Mouse (Mus musculus): ENCODE results near the gene Pgpep1. TPM values are rescaled to one million over a fixed set of nuclear protein-coding genes. Genes with fewer than 3 reads are reported as not detected.
A peak's percentile ranks its signal among the peaks of the same experiment; 100 is the strongest.

The Pgpep1 gene
- 76.5 and 77.8 TPM in 2 replicates for polyA plus RNA-seq (2015; fragmentation: Nextera tagmentation; extraction: Ambion mirVana)

- Histone ChIP-seq H3K9ac (peak within 1 kb of the TSS; percentile 70), H3K4me3 (peak within 1 kb of the TSS; percentile 78), H3K4me1 (replicated peaks) (peaks cover 37% of the 10 kb centered on the region), H3K4me2 (peak within 1 kb of the TSS; percentile 96), H3K27me3 (no peaks in the 10 kb centered on the region), H3K36me3 (0 out of 2 replicates have a peak, but pooled peaks cover 3% of the 10 kb centered on the region), H3K27ac (replicated peaks) (peak within 1 kb of the TSS; percentile 65), H3K9me3 (no peaks in the 10 kb centered on the region)
- ATAC-seq (ENCODE audit: low FRiP score, low read depth), result peak; percentile 36
- WGBS, result 4% methylated on average over 14 of the region's 14 CpGs
Measured at GRCm38 (mm10) chr8:70660273-70660725, at the start of gene Pgpep1. Gene Pgpep1 (minus strand): TSS chr8:70660388.

GRCm38 (mm10) chr8:70709794-70710193 lies 49.6 kb upstream of the Pgpep1 start:
- no peak overlapping the region for H3K4me2 ChIP-seq
- no peaks in the 10 kb centered on the region for H3K27me3 ChIP-seq
- no peak overlapping the region for H3K27ac ChIP-seq (replicated peaks)
- no peak overlapping the region for H3K4me3 ChIP-seq
- WGBS, result 89% methylated on average over 9 of the region's 9 CpGs
- no peaks in the 10 kb centered on the region for H3K9me3 ChIP-seq
- H3K36me3 ChIP-seq, result no peaks in the 10 kb centered on the region
- H3K9ac ChIP-seq, result no peak overlapping the region
- ATAC-seq (ENCODE audit: low FRiP score, low read depth), result no peak
- no peaks in the 10 kb centered on the region for H3K4me1 ChIP-seq (replicated peaks)

- no peaks in the 10 kb centered on the region for H3K27me3 ChIP-seq
- no peak overlapping the region for H3K27ac ChIP-seq (replicated peaks)
- H3K9me3 ChIP-seq, result no peaks in the 10 kb centered on the region
- H3K9ac ChIP-seq, result no peak overlapping the region
- ATAC-seq (ENCODE audit: low FRiP score, low read depth), result no peak
- peaks cover 8% of the 10 kb centered on the region for H3K4me1 ChIP-seq (replicated peaks)
- no peak overlapping the region for H3K4me3 ChIP-seq
- no peaks in the 10 kb centered on the region for H3K36me3 ChIP-seq
- no peak overlapping the region for H3K4me2 ChIP-seq
- WGBS, result 92% methylated on average over 14 of the region's 14 CpGs
Measured at GRCm38 (mm10) chr8:70708281-70708680, 48.1 kb upstream of the Pgpep1 start.

GRCm38 (mm10) chr8:70703287-70703686 lies 43.1 kb upstream of the Pgpep1 start, which contains the start of gene Iqcn:
Gene Iqcn (plus strand): TSS chr8:70703457.
- WGBS, result 95% methylated on average over 3 of the region's 3 CpGs
- no peaks in the 10 kb centered on the region for H3K9me3 ChIP-seq
- ATAC-seq (ENCODE audit: low FRiP score, low read depth), result no peak
- no peaks in the 10 kb centered on the region for H3K36me3 ChIP-seq
- H3K4me2 ChIP-seq, result peak within 1 kb of the TSS; percentile 61
- peak within 1 kb of the TSS; percentile 95; the same call in 1 of the 2 replicates for H3K4me3 ChIP-seq
- H3K9ac ChIP-seq, result no peak within 1 kb of the TSS
- no peaks in the 10 kb centered on the region for H3K27me3 ChIP-seq
- H3K4me1 ChIP-seq (replicated peaks), result peaks cover 34% of the 10 kb centered on the region
- H3K27ac ChIP-seq (replicated peaks), result peak within 1 kb of the TSS; percentile 47

GRCm38 (mm10) chr8:70702842-70703182 lies 42.6 kb upstream of the Pgpep1 start:
- Histone ChIP-seq H3K27ac (replicated peaks) (peak overlapping the region; percentile 47), H3K4me3 (peak overlapping the region; percentile 5; the same call in 1 of the 2 replicates), H3K9ac (no peak overlapping the region), H3K36me3 (no peaks in the 10 kb centered on the region), H3K9me3 (no peaks in the 10 kb centered on the region), H3K4me1 (replicated peaks) (peaks cover 38% of the 10 kb centered on the region), H3K27me3 (no peaks in the 10 kb centered on the region), H3K4me2 (peak overlapping the region; percentile 61)
- WGBS, result 84% methylated on average over 3 of the region's 3 CpGs
- no peak for ATAC-seq (ENCODE audit: low FRiP score, low read depth)

GRCm38 (mm10) chr8:70701982-70702841 lies 42.0 kb upstream of the Pgpep1 start:
- 89% methylated on average over 2 of the region's 2 CpGs for WGBS
- no peaks in the 10 kb centered on the region for H3K9me3 ChIP-seq
- no peaks in the 10 kb centered on the region for H3K36me3 ChIP-seq
- no peak for ATAC-seq (ENCODE audit: low FRiP score, low read depth)
- no peaks in the 10 kb centered on the region for H3K27me3 ChIP-seq
- peaks cover 44% of the 10 kb centered on the region for H3K4me1 ChIP-seq (replicated peaks)
- H3K4me2 ChIP-seq, result peak overlapping the region; percentile 61
- H3K27ac ChIP-seq (replicated peaks), result peak overlapping the region; percentile 47
- H3K9ac ChIP-seq, result no peak overlapping the region
- H3K4me3 ChIP-seq, result peak overlapping the region; percentile 95; the same call in 1 of the 2 replicates

- peak overlapping the region; percentile 99 for H3K27ac ChIP-seq (replicated peaks)
- H3K9me3 ChIP-seq, result no peaks in the 10 kb centered on the region
- no peak for ATAC-seq (ENCODE audit: low FRiP score, low read depth)
- 50% methylated on average over 10 of the region's 10 CpGs for WGBS
- peak overlapping the region; percentile 61 for H3K4me2 ChIP-seq
- H3K4me3 ChIP-seq, result peak overlapping the region; percentile 95
- H3K36me3 ChIP-seq, result no peaks in the 10 kb centered on the region
- H3K4me1 ChIP-seq (replicated peaks), result peaks cover 53% of the 10 kb centered on the region
- peak overlapping the region; percentile 100 for H3K9ac ChIP-seq
- no peaks in the 10 kb centered on the region for H3K27me3 ChIP-seq
Measured at GRCm38 (mm10) chr8:70701048-70701981, 41.1 kb upstream of the Pgpep1 start.

GRCm38 (mm10) chr8:70700555-70700922 lies 40.4 kb upstream of the Pgpep1 start:
- WGBS, result 1% methylated on average over 20 of the region's 20 CpGs
- Histone ChIP-seq H3K27me3 (no peaks in the 10 kb centered on the region), H3K9ac (peak overlapping the region; percentile 100), H3K4me2 (peak overlapping the region; percentile 61), H3K4me3 (peak overlapping the region; percentile 95), H3K4me1 (replicated peaks) (peaks cover 60% of the 10 kb centered on the region), H3K36me3 (no peaks in the 10 kb centered on the region), H3K27ac (replicated peaks) (peak overlapping the region; percentile 99), H3K9me3 (no peaks in the 10 kb centered on the region)
- ATAC-seq (ENCODE audit: low FRiP score, low read depth), result peak; percentile 28

- ATAC-seq (ENCODE audit: low FRiP score, low read depth), result 0 out of 2 replicates have a peak, but pooled peaks have one; percentile 10
- H3K9ac ChIP-seq, result peak overlapping the region; percentile 100
- peak overlapping the region; percentile 99 for H3K27ac ChIP-seq (replicated peaks)
- H3K4me2 ChIP-seq, result peak overlapping the region; percentile 61
- no peaks in the 10 kb centered on the region for H3K36me3 ChIP-seq
- WGBS, result under 1% methylated on average over 59 of the region's 59 CpGs
- peak overlapping the region; percentile 95 for H3K4me3 ChIP-seq
- H3K27me3 ChIP-seq, result no peaks in the 10 kb centered on the region
- H3K4me1 ChIP-seq (replicated peaks), result peaks cover 63% of the 10 kb centered on the region
- H3K9me3 ChIP-seq, result no peaks in the 10 kb centered on the region
Measured at GRCm38 (mm10) chr8:70699834-70700554, 39.8 kb upstream of the Pgpep1 start.

- peak overlapping the region; percentile 100 for H3K9ac ChIP-seq
- peak overlapping the region; percentile 61 for H3K4me2 ChIP-seq
- H3K4me1 ChIP-seq (replicated peaks), result peaks cover 63% of the 10 kb centered on the region
- peak; percentile 5; the same call in 1 of the 2 replicates for ATAC-seq (ENCODE audit: low FRiP score, low read depth)
- peak overlapping the region; percentile 95 for H3K4me3 ChIP-seq
- H3K36me3 ChIP-seq, result no peaks in the 10 kb centered on the region
- H3K27me3 ChIP-seq, result no peaks in the 10 kb centered on the region
- no peaks in the 10 kb centered on the region for H3K9me3 ChIP-seq
- 0% methylated on average over 73 of the region's 89 CpGs for WGBS
- peak overlapping the region; percentile 99 for H3K27ac ChIP-seq (replicated peaks)
Measured at GRCm38 (mm10) chr8:70699116-70699833, 39.1 kb upstream of the Pgpep1 start.
